Mouse (Mus musculus) testis, adult 2 months (tissue): Measurements from ENCODE around the gene Kank4. TPM values are rescaled to one million over a fixed set of nuclear protein-coding genes. Genes with fewer than 3 reads are reported as not detected.
"Not testable (repeated sequence)": the region's sequence is repeated elsewhere in the genome, so short reads cannot be mapped to it uniquely, and the experiment has no call there.

Experiments used
- H3K27ac ChIP-seq: fragments of 200-500 bp; 2 replicates; pipeline ENCODE4 v1.5.1; 2012; ENCODE audit warnings: low read depth, low read length; ENCODE audit not compliant: control insufficient read depth, insufficient read depth
- H3K27me3 ChIP-seq: fragments of 200-500 bp; 2 replicates; pipeline ENCODE4 v1.6.1; 2012; ENCODE audit warnings: mild to moderate bottlenecking, low read length, moderate library complexity; ENCODE audit not compliant: control insufficient read depth, insufficient read depth
- H3K36me3 ChIP-seq: fragments of 200-500 bp; 2 replicates; pipeline ENCODE4 v1.6.1; 2012; ENCODE audit warnings: mild to moderate bottlenecking, low read length; ENCODE audit not compliant: control insufficient read depth, insufficient read depth
- H3K4me1 ChIP-seq: fragments of 200-500 bp; 2 replicates; pipeline ENCODE4 v1.6.1; 2012; ENCODE audit warnings: low read length; ENCODE audit not compliant: control insufficient read depth, insufficient read depth
- H3K4me3 ChIP-seq: fragments of 200-500 bp; 2 replicates; pipeline ENCODE4 v1.5.1; 2012; ENCODE audit warnings: low read depth, mild to moderate bottlenecking, low read length, moderate library complexity, mixed read lengths; ENCODE audit not compliant: control insufficient read depth
- CTCF ChIP-seq: fragments of 200-500 bp; IDR thresholded peaks from 2 replicates; pipeline ENCODE4 v1.5.1; 2012; ENCODE audit warnings: low read depth, mild to moderate bottlenecking, inconsistent platforms, low read length, moderate library complexity; ENCODE audit not compliant: control insufficient read depth, insufficient read depth, insufficient replicate concordance
- POLR2A ChIP-seq: fragments of 200-500 bp; IDR thresholded peaks from 2 replicates; pipeline ENCODE4 v1.6.1; 2012; ENCODE audit warnings: low read depth, mild to moderate bottlenecking, inconsistent platforms, low read length, moderate library complexity; ENCODE audit not compliant: control insufficient read depth
- polyA plus RNA-seq: library from polyadenylated mRNA; depleted of rRNA; stranded (reverse); fragments of >200 nt; gene quantifications from 2 replicates; pipeline ENCODE4 v1.2.3, GENCODE M21; 2012

The Kank4 gene
- polyA plus RNA-seq, 1 experiment = 0.19 TPM

GRCm38 (mm10) chr4:98843906-98844597 is 26.7 kb upstream of the Kank4 start:
- no peak overlapping the region for H3K27ac ChIP-seq
- no peaks in the 10 kb centered on the region for H3K27me3 ChIP-seq
- H3K4me3 ChIP-seq = no peak overlapping the region
- H3K4me1 ChIP-seq = no peaks in the 10 kb centered on the region
- H3K36me3 ChIP-seq = no peaks in the 10 kb centered on the region
- TF ChIP-seq POLR2A (no peak), CTCF (no peak)

DNA sequence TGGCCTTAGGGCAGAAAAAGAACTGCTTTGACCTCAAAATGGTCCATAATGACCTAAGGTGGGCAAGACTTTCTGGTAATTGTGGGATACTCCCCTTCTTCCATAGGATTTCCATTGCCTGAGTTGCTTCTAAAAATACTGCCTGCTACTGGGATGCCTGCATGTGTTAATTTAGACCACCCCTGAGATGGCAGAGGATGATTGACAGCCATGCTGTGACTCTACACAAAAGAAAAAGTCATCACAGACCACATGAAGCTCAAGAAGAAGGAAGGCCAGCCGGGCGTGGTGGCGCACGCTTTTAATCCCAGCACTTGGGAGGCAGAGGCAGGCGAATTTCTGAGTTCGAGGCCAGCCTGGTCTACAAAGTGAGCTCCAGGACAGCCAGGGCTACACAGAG is 23.9 kb upstream of the Kank4 start:
- H3K36me3 ChIP-seq, H3K27me3 ChIP-seq, H3K4me3 ChIP-seq, H3K27ac ChIP-seq, H3K4me1 ChIP-seq: not testable (repeated sequence)

DNA sequence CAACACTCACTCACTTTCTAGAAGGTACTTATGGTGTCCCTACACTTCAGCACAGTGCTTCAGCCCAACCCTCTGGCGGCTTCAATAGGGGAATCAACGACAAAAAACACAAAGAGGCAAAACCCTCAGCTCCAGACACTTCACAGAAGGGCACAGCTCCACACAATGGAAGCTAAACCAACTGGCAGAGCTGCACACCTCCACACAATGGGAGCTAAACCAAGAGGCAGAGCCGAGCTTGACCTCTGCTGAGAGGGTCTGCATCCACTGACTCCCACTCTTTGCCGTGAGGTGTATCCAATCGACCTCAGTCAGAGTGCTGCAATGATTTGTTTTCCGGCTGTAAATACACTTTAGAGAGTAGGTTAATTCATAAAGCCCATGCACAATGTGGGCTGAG is 23.2 kb upstream of the Kank4 start:
- Histone ChIP-seq H3K4me3 (no peak overlapping the region), H3K27ac (no peak overlapping the region), H3K4me1 (no peaks in the 10 kb centered on the region), H3K36me3 (no peaks in the 10 kb centered on the region), H3K27me3 (no peaks in the 10 kb centered on the region)
- TF ChIP-seq POLR2A (no peak), CTCF (no peak)

GRCm38 (mm10) chr4:98838913-98839312 is 21.6 kb upstream of the Kank4 start:
- Histone ChIP-seq H3K27ac (no peak overlapping the region), H3K36me3 (no peaks in the 10 kb centered on the region), H3K4me3 (no peak overlapping the region), H3K27me3 (no peaks in the 10 kb centered on the region), H3K4me1 (no peaks in the 10 kb centered on the region)
- no peak for TF ChIP-seq CTCF
- no peak for TF ChIP-seq POLR2A

DNA sequence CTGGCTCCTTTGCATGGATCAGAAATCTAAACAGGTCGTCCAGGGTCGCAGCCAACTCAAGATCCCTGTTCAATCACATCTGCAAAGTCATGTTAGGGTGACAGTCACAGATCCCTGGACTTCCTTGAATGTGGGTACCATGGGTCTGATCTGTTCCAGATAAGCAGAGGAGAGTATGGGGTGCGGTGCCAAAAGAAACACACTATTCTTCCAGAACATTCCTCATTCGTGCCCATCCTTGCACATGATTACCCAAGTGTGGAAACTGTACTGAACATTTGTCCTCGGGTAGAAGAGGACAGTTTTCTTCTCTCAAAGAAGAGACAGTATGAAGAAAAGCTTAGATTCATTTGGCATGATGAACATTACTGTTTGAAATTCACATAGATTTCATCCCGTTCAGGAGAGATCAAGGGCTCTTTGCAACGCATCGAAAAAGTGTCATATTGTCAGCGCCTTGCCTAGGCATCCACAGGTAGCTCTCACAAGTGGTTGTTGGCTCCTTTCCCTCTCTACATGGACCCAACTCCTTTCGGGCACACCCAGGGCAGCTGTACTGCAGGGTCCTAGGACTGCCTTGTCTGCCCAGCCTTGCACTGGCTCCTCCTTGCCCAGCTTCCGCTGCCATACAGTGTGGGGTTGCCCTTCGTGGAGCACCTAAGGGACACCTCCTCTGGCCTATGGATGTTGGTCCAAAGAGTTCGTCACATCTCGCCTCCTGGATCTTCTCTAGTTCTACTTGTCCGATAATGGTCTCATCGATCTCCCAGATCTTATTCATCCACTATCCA is 20.6 kb upstream of the Kank4 start:
- Histone ChIP-seq H3K36me3 (no peaks in the 10 kb centered on the region), H3K4me1 (no peaks in the 10 kb centered on the region), H3K4me3 (no peak overlapping the region), H3K27me3 (no peaks in the 10 kb centered on the region), H3K27ac (no peak overlapping the region)
- no peak for TF ChIP-seq POLR2A
- TF ChIP-seq CTCF = no peak

GRCm38 (mm10) chr4:98836519-98836918 is 19.2 kb upstream of the Kank4 start:
- TF ChIP-seq POLR2A (no peak), CTCF (no peak)
- H3K27me3 ChIP-seq = no peaks in the 10 kb centered on the region
- H3K36me3 ChIP-seq = no peaks in the 10 kb centered on the region

GRCm38 (mm10) chr4:98834782-98835181 is 17.4 kb upstream of the Kank4 start:
- no peak for TF ChIP-seq CTCF
- no peak for TF ChIP-seq POLR2A
- no peaks in the 10 kb centered on the region for H3K27me3 ChIP-seq
- H3K27ac ChIP-seq = no peak overlapping the region
- no peak overlapping the region for H3K4me3 ChIP-seq
- no peaks in the 10 kb centered on the region for H3K36me3 ChIP-seq
- no peaks in the 10 kb centered on the region for H3K4me1 ChIP-seq

More at GRCm38 (mm10) chr4:98836519-98836918, 19.2 kb upstream of the Kank4 start:
- no peaks in the 10 kb centered on the region for H3K4me1 ChIP-seq
- H3K27ac ChIP-seq = no peak overlapping the region
- no peak overlapping the region for H3K4me3 ChIP-seq
